Mouse (Mus musculus) lung, postnatal 0 days (tissue): ENCODE results near the gene Lysmd1. TPM values are rescaled to one million over a fixed set of nuclear protein-coding genes. Genes with fewer than 3 reads are reported as not detected.

Source experiments
- ATAC-seq: fragments of 200-750 bp; cut with Nextera tagmentation; 2 replicates; pipeline ENCODE4 v1.8.0; 2017; ENCODE audit warnings: moderate library complexity
- DNase-seq: peaks from one replicate; pipeline ENCODE4 v3.0.0-alpha.2; 2016; ENCODE audit warnings: low spot score
- H3K27ac ChIP-seq: fragments of 300-500 bp; sonication (generic); 2 replicates; pipeline ENCODE4 v1.5.1; 2014; ENCODE audit warnings: antibody characterized with exemption, mild to moderate bottlenecking, low read length, mixed read lengths
- H3K27me3 ChIP-seq: fragments of 300-500 bp; sonication (generic); replicated peaks from 2 replicates; pipeline ENCODE4 v1.6.1; 2014; ENCODE audit warnings: low read length, mixed read lengths; ENCODE audit not compliant: insufficient read depth
- H3K36me3 ChIP-seq: fragments of 300-500 bp; sonication (generic); 2 replicates; pipeline ENCODE4 v1.6.1; 2014; ENCODE audit warnings: low read length, mixed read lengths; ENCODE audit not compliant: insufficient read depth
- H3K4me1 ChIP-seq: fragments of 300-500 bp; sonication (generic); 2 replicates; pipeline ENCODE4 v1.6.1; 2014; ENCODE audit warnings: antibody characterized with exemption, low read depth, low read length, mixed read lengths; ENCODE audit not compliant: insufficient read depth
- H3K4me2 ChIP-seq: fragments of 300-500 bp; sonication (generic); replicated peaks from 2 replicates; pipeline ENCODE4 v1.6.1; 2014; ENCODE audit warnings: low read depth, mild to moderate bottlenecking, low read length, moderate library complexity, mixed read lengths
- H3K4me3 ChIP-seq: fragments of 300-500 bp; sonication (generic); 2 replicates; pipeline ENCODE4 v1.5.1; 2014; ENCODE audit warnings: low read depth, low read length
- H3K9ac ChIP-seq: fragments of 300-500 bp; sonication (generic); replicated peaks from 2 replicates; pipeline ENCODE4 v1.6.1; 2014; ENCODE audit warnings: low read depth, mild to moderate bottlenecking
- H3K9me3 ChIP-seq: fragments of 300-500 bp; sonication (generic); 2 replicates; pipeline ENCODE4 v1.6.1; 2016; ENCODE audit warnings: low read length, mixed read lengths
- CTCF ChIP-seq: IDR thresholded peaks from 2 replicates; pipeline ENCODE4 v1.5.1; 2016; ENCODE audit warnings: antibody characterized with exemption, mild to moderate bottlenecking
- EP300 ChIP-seq: IDR thresholded peaks from 2 replicates; pipeline ENCODE4 v1.6.1; 2016; ENCODE audit warnings: antibody characterized with exemption, mild to moderate bottlenecking, control low read depth
- WGBS: fragments of 180-500 bp; shearing (Covaris S2); extraction: QIAGEN DNeasy Blood & Tissue Kit; methylation state at CpG from one replicate; pipeline ENCODE4 v1.1.7; 2014; 5-methylcytosine and 5-hydroxymethylcytosine counted together
- microRNA-seq: library from miRNA; unstranded; fragments of <30 nt; microRNA quantifications from one replicate; pipeline ENCODE4, GENCODE M21; 2016
- polyA plus RNA-seq: library from polyadenylated mRNA; unstranded; fragments of >200 nt; fragmentation: Nextera tagmentation; extraction: Ambion mirVana; gene quantifications from 2 replicates; pipeline ENCODE4 v1.2.1, GENCODE M21; 2015

The Lysmd1 gene
- polyA plus RNA-seq, 1 experiment from 2014 or later = 13.3 TPM

- H3K9ac ChIP-seq = no peak overlapping the region
- H3K9me3 ChIP-seq = no peaks in the 10 kb centered on the region
- no peak for TF ChIP-seq CTCF
- no peak for TF ChIP-seq EP300
- no peak overlapping the region for H3K4me2 ChIP-seq
- no peak overlapping the region for H3K4me3 ChIP-seq
- WGBS = 62% methylated on average over 1 of the region's 1 CpGs
- ATAC-seq (no peak), DNase-seq (no peak)
- no peaks in the 10 kb centered on the region for H3K27me3 ChIP-seq
- no peaks in the 10 kb centered on the region for H3K4me1 ChIP-seq
- H3K36me3 ChIP-seq = peaks cover 2% of the 10 kb centered on the region; the same call in 1 of the 2 replicates
- H3K27ac ChIP-seq = no peak overlapping the region
Measured at GRCm38 (mm10) chr3:95181841-95182240, 48.0 kb downstream of the Lysmd1 start.

- Histone ChIP-seq H3K4me2 (no peak overlapping the region), H3K4me3 (no peak overlapping the region), H3K27ac (no peak overlapping the region), H3K27me3 (no peaks in the 10 kb centered on the region), H3K9ac (no peak overlapping the region), H3K36me3 (peaks cover 26% of the 10 kb centered on the region), H3K9me3 (no peaks in the 10 kb centered on the region), H3K4me1 (no peaks in the 10 kb centered on the region)
- 72% methylated on average over 9 of the region's 9 CpGs for WGBS
- no peak for ATAC-seq
- no peak for TF ChIP-seq CTCF
- TF ChIP-seq EP300 = no peak
- DNase-seq = no peak
Measured at GRCm38 (mm10) chr3:95184796-95185577, 51.1 kb downstream of the Lysmd1 start.

GRCm38 (mm10) chr3:95186100-95186499, 52.2 kb downstream of the Lysmd1 start:
- H3K36me3 ChIP-seq = peaks cover 29% of the 10 kb centered on the region
- no peaks in the 10 kb centered on the region for H3K27me3 ChIP-seq
- H3K4me1 ChIP-seq = no peaks in the 10 kb centered on the region
- DNase-seq = peak; percentile 68
- peak overlapping the region; percentile 14; the same call in 1 of the 2 replicates for H3K27ac ChIP-seq
- no peak overlapping the region for H3K9ac ChIP-seq
- TF ChIP-seq CTCF (no peak), EP300 (no peak)
- 58% methylated on average over 2 of the region's 2 CpGs for WGBS
- no peak overlapping the region for H3K4me3 ChIP-seq
- no peaks in the 10 kb centered on the region for H3K9me3 ChIP-seq
- peak; percentile 93 for ATAC-seq
- no peak overlapping the region for H3K4me2 ChIP-seq

- H3K9me3 ChIP-seq = no peaks in the 10 kb centered on the region
- TF ChIP-seq CTCF (no peak), EP300 (no peak)
- 70% methylated on average over 6 of the region's 6 CpGs for WGBS
- no peak overlapping the region for H3K9ac ChIP-seq
- no peaks in the 10 kb centered on the region for H3K27me3 ChIP-seq
- no peaks in the 10 kb centered on the region for H3K4me1 ChIP-seq
- H3K4me3 ChIP-seq = no peak overlapping the region
- H3K36me3 ChIP-seq = peaks cover 29% of the 10 kb centered on the region
- ATAC-seq (no peak), DNase-seq (no peak)
- no peak overlapping the region for H3K27ac ChIP-seq
- H3K4me2 ChIP-seq = no peak overlapping the region
Measured at GRCm38 (mm10) chr3:95186888-95187287, 53.0 kb downstream of the Lysmd1 start.

Small RNA genes lying within 50 kb of the gene (microRNA-seq; reads per million reads assigned to microRNA genes)
- gene Mir8099-1 = not detected

Other genes with a start within 250 kb of the Lysmd1 start
- 234 and 249 TPM in 2 replicates for gene Psmb4, start 247.1 kb upstream of the Lysmd1 start, polyA plus RNA-seq
- 1,021 and 1,046 TPM in 2 replicates for gene Selenbp1, start 201.0 kb upstream of the Lysmd1 start, polyA plus RNA-seq
- 3.3 and 3.5 TPM in 2 replicates for gene Rfx5, start 180.0 kb upstream of the Lysmd1 start, polyA plus RNA-seq
- 13.6 and 15.6 TPM in 2 replicates for gene Pi4kb, start 159.4 kb upstream of the Lysmd1 start, polyA plus RNA-seq
- gene Zfp687, start 118.6 kb upstream of the Lysmd1 start, polyA plus RNA-seq = 9.9 and 10.1 TPM in 2 replicates
- 170 and 185 TPM in 2 replicates for gene Psmd4, start 91.5 kb upstream of the Lysmd1 start, polyA plus RNA-seq
- 18.1 and 18.6 TPM in 2 replicates for gene Pip5k1a, start 27.2 kb upstream of the Lysmd1 start, polyA plus RNA-seq
- gene Vps72, start 23.1 kb upstream of the Lysmd1 start, polyA plus RNA-seq = 82.9 and 84.0 TPM in 2 replicates
- gene Tmod4, start 9.6 kb upstream of the Lysmd1 start, polyA plus RNA-seq = 2.0 and 2.9 TPM in 2 replicates
- gene Scnm1, start 77 bp upstream of the Lysmd1 start, polyA plus RNA-seq = 51.8 and 54.1 TPM in 2 replicates
- 9.0 and 9.7 TPM in 2 replicates for gene Tnfaip8l2, start 8.3 kb downstream of the Lysmd1 start, polyA plus RNA-seq
- gene Sema6c, start 26.4 kb downstream of the Lysmd1 start, polyA plus RNA-seq = 1.3 and 1.8 TPM in 2 replicates
- gene Gabpb2, start 83.8 kb downstream of the Lysmd1 start, polyA plus RNA-seq = 4.3 and 4.7 TPM in 2 replicates
- 104 and 120 TPM in 2 replicates for gene Cdc42se1, start 94.6 kb downstream of the Lysmd1 start, polyA plus RNA-seq
- 5.9 and 6.5 TPM in 2 replicates for gene Mllt11, start 98.1 kb downstream of the Lysmd1 start, polyA plus RNA-seq
- gene Gm128, start 107.5 kb downstream of the Lysmd1 start, polyA plus RNA-seq = 1.5 and 1.6 TPM in 2 replicates
- gene Bnipl, start 117.1 kb downstream of the Lysmd1 start, polyA plus RNA-seq = 2.5 and 2.8 TPM in 2 replicates
- 65.8 and 68.0 TPM in 2 replicates for gene Mindy1, start 147.3 kb downstream of the Lysmd1 start, polyA plus RNA-seq
- 11.6 and 14.5 TPM in 2 replicates for gene Prune1, start 148.0 kb downstream of the Lysmd1 start, polyA plus RNA-seq
- gene Anxa9, start 173.1 kb downstream of the Lysmd1 start, polyA plus RNA-seq = 1.4 and 1.6 TPM in 2 replicates
- 291 and 299 TPM in 2 replicates for gene Cers2, start 180.7 kb downstream of the Lysmd1 start, polyA plus RNA-seq
- 11.5 and 13.2 TPM in 2 replicates for gene Setdb1, start 223.1 kb downstream of the Lysmd1 start, polyA plus RNA-seq